Mouse (Mus musculus) gastrocnemius, postnatal 4 days (tissue): ENCODE results near the gene Pla2g10. TPM values are rescaled to one million over a fixed set of nuclear protein-coding genes. Genes with fewer than 3 reads are reported as not detected.
"Not testable (repeated sequence)": the region's sequence is repeated elsewhere in the genome, so short reads cannot be mapped to it uniquely, and the experiment has no call there.

Experiments
- DNase-seq, 2 experiments: peaks; one replicate each; pipeline ENCODE4 v3.0.0; 2021 to 2022; ENCODE audit warnings: low spot score in 2 of 2, mixed read lengths in 2 of 2
- long read RNA-seq, 2 experiments: library from polyadenylated mRNA; stranded (forward); transcript quantifications; one replicate each; pipeline ENCODE4 v2.0.0; 2021
- total RNA-seq, 2 experiments: library from RNA; stranded (reverse); gene quantifications; 2 replicates each; pipeline ENCODE4 v1.2.3; 2021

Gene Pla2g10
- not detected for total RNA-seq
- long read RNA-seq, experiment 1, partial matches to known transcripts: 0 of 3 reads
- long read RNA-seq, experiment 1, other reads (novel, unspliced or antisense): 3 of 3 reads
- long read RNA-seq, experiment 2: 0 reads

DNA sequence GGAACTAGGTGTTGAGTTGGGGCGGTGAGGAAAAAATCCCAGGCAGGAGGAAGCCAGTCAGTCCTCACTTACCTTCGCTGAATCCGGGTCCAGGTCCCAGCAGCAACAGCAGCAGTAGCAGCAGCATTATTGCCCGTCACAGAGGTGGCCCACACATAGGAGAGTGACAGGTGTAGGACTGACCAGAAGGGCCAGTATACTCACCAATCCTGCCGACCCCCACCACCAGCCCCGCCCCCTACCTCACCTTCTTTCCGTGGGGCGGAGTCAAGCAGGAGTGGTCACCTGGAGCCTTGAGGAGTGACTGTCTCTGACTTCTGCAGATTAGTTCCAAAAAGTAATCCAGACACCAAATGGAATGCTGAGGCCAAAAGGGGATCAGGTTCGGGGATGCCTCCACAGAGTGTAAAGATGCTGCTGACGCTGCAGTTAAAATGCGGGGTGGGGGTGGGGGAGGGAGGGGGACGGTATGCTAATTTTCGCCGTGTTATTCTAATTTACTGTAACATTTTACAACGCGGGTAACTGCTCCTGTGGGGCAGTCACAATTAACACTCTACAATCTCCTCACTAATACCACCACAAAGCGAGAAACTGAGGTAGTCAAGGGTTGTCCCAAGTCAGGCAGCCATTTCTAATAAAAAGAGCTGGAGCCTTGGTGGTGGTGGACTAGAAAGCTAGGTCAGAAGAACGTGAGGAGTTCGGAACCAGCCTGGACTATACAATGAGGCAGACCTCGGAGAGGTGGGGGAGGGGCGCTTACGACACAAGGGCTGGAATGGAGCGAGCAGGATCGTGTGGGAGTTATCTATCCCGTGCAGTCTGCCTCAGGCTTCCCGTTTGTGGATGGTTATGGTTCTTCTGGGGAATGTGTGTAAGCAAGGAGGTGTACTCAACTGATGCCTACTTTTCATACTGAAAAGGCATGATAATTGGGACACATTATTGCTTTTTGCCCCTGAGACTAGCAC lies at the start of gene Pla2g10:
Gene Pla2g10 (minus strand): TSS at position 699 of the 971 bp plus-strand sequence.
- DNase-seq: no peak

DNA sequence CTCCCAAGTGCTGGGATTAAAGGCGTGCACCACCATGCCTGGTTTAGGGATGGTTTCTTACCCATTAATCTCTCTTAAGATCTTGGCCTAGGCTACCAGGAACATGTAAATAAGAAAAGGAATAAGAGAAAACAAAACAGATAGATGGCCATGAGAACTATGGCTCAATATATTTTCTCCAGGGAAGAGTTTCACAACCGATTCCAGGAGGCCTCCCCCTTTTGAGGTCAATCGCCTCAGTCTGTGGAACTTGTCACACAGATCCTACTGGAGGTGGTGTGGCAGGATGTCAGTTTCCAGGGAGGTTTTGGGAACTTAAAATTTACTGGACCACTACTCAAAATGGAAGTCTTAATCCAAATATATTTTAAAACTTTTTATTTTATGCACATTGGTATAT lies 43.9 kb upstream of the Pla2g10 start:
- DNase-seq: not testable (repeated sequence)

DNA sequence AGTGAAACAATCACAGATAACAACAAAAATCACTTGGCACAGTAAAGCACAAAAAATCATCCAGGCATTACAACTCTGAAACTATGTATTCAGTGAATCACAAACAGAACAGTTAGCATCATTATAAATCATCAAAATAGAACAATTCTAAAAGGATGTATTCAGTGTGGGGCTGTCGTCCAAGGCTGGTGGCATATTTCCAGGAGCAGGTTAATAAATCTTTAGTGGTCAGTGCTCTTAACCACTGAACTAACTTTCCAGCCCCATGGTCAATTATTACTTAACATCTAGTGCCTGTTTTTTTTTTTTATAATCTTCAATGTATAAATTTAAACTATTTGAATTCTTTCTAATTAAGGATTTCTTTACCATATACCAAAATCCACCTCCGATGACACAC lies 43.2 kb upstream of the Pla2g10 start:
- not testable (repeated sequence) for DNase-seq

DNA sequence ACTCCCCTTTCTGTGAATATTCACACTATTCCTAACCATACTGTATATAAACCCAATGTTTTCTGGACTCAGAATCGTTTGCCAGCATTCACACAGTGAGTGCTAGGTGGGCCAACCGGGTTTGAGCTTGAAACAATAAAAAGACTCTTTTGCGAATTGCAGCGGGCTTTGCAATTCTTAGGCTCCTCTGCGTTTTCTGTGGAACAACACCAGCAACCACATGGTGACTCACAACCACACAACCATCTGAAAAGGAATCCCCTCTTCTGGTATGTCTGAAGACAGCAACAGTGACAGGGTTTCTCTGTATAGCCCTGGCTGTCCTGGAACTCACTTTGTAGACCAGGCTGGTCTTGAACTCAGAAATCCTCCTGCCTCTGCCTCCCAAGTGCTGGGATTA lies 41.3 kb upstream of the Pla2g10 start:
- not testable (repeated sequence) for DNase-seq

DNA sequence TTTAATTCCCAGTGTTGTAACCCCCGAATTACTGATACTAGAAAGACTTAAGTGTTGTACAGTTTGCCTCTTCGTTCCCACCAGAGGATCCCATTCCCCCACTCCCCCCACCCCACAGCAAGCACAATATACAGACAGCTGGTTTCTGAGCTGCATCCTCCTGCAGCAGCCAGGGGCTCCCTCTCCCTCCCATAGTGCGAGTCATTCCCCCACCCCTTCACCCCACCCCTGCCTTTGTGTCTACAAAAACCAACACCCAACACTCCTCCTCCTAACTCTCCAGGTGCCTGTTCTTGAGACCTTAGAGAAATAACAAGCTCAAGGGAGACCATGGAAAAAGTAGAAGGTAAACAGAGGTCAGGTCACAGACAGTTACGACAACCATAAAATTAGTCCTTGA lies 40.8 kb upstream of the Pla2g10 start:
- not testable (repeated sequence) for DNase-seq

DNA sequence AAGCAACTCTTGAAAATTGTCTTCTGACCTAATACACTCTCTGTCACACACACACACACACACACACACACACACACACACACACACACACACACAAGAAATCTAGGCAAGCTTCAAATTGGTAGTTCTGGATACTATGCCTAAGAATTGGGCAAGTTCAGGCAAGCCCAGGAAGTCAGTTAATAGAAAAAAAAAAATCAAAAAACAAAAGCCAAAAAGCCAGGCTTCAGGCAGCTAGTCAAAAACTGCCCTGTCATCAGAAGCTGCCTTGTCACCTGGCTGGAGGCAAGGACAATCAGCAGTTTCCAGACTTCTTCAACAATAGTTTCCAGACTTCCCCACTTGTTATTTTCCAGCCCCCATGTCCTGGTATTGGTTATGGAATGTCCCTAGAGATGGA lies 35.6 kb upstream of the Pla2g10 start:
- DNase-seq: no peak

DNA sequence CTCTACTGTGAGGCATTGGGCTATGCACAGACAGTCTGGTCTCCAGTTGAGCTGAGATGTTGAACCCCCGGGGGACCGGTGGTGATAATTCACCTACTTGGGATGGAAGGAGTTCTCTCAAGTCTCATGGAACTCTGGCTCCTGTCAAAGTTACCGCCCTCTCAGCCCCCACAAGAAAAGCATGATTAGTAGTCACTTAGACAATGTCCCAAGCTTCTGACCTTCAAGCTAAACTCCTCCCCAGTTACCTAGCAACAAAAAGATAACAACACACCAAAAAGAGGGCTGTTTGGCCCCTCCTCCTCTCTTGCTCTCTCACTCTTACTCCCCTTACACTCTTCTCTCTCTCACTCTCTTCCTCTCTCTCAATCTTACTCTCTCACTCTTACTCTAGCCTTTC lies 33.7 kb upstream of the Pla2g10 start:
- DNase-seq: no peak

DNA sequence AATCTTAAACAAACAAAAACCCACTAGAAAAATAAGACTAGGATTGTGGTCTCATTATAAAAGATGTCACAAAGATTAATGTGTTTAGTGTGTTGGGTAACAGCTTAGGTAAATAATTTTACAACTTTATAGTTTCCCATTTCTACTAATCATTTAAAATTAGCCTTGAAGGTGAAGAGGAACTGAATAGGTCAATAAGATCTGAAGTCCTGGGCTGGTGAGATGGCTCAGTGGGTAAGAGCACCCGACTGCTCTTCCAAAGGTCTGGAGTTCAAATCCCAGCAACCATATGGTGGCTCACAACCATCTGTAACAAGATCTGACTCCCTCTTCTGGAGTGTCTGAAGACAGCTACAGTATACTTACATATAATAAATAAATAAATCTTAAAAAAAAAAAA lies 32.0 kb upstream of the Pla2g10 start:
- DNase-seq: not testable (repeated sequence)

DNA sequence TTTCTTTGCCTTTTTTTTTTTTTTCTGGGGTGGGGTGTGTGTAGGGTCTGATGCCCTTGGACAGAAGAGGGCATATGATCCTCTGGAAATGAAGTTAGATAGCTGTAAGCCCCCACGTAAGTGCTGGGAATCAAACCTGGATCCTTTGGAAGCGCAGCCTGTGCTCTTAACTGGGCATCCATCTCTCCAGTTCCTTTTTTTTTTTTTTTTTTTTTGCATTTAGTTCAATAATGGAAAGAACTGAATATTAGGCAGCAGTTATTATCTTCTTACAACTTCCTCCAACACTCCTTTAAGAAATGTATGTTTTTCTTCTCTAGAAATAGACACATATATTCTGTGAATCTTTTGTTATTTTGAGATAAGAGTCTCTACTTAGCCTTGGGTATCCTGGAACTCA lies 27.0 kb upstream of the Pla2g10 start:
- no peak for DNase-seq

DNA sequence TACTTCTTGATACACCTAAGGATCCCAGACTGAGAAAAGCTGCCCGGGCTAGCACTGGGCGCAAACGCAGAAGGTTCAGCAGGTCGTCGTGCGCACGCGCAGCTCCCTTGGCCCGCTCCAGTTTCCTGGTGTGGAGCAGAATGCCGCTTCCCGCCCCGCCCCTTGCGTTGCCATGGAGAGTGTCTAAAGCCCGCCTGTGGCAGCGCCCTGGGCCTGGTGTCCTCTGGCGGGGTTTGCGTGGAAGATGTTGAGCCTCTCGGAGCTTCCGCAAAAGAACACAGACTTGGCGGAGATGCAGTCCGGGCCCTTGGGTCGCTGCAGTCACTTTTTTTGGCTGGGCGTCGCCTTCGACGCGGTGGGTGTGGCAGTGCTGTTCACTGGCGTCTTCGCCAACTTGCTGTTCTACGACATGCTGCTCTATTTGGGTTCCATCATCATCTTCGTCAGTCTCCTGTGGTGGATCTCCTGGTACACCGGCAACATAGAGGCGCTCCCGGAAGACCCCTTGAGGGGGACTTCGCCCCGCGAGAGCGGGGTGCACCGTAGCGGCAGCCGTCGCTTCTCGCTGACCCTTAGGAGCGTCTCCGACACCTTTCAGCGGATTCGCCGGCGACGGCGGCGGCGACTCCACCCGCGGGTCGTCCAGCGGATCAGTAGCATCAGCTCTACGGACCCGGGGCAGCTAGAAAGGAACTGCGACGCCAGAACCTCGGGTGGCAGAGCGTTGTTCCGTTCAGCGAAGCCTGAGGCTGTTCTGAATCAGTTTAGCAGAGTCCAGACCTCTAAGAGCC lies 23.8 kb upstream of the Pla2g10 start:
- DNase-seq: peak; percentile 90 to 96

DNA sequence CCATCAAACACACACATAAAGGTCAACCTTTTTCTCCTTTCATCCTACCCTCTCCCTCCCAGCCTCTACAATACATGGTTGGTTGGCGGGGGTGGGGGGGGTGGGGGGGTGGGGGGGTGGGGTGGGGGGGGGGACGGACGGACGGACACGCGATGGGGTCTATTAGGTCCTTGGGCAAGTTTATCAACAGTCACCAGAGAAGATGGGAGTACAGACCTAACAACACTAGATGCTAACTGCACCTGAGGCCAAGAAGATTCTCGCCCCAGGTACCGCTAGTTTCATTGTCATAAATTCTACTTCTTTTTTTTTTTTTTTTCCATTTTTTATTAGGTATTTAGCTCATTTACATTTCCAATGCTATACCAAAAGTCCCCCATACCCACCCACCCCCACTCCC lies 23.2 kb upstream of the Pla2g10 start:
- DNase-seq: no peak

DNA sequence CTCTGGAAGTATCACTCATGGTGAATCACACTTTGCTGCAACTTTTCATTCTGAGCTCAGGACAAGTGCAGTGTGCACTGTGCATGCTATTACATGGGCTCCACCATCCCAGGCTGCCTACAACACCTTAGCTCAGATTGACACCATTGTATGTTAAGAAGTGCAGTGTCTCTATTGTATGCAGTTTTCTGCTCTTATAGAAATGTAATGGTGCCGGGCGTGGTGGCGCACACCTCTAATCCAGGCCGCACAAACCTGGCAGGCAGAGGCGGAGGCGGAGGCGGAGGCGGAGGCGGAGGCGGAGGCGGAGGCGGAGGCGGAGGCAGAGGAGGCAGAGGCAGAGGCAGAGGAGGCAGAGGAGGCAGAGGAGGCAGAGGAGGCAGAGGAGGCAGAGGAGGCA lies 19.8 kb upstream of the Pla2g10 start:
- DNase-seq: no peak

DNA sequence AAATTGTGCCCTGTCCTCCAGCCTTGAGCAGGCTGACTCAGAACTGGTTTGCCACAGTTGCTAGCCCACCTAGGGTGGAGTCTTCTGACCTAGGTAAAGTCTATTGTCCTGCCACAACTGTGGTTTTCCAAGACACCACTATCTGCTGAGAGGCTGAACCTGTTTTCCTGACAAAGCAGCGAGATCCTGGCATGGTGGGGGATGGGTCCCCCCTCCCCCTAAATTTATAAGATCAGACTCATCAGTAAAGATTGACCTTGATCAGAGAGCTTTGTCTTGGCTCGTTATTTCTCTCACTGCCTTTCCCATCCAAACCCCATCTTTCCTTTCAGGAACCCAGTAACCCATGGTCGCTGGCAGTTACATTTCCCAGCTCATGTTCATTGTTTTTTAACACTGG lies 19.2 kb upstream of the Pla2g10 start:
- DNase-seq: no peak

DNA sequence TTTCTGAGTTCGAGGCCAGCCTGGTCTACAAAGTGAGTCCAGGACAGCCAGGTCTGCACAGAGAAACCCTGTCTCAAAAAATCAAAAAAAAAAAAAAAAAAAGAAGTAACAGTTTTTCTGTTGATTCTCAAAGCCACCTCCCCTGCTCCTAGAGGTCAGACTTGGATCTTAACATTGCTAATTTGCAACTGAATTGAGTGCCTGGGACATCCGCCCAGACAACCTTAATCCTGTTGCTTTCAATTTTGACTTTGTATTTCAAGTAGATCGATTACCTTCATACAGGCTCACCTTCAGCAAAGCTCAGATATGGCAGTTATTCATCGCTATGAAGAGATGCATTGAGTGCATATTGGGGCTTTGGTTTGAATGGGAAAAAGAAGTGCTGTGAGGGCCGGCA lies 18.5 kb upstream of the Pla2g10 start:
- DNase-seq: no peak

DNA sequence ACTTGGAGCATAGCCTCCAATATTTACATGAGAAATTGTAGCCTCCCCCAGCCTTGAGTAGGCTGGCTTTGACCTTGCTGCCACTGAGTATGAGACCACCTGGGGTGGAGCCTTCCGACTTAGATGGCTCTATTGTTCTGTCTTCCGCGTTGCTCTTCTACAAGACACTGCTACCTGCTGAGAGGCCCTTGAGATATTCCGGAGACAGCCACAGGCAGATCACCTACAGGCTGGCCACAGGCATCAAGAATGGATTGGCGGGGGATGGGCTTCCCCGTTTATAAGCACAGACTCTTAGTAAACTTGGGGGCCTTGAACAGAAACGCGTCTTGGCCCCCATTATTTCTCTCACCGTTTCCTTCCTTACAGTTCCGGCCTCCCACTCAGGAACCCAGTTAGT lies 18.0 kb upstream of the Pla2g10 start:
- DNase-seq: not testable (repeated sequence)

DNA sequence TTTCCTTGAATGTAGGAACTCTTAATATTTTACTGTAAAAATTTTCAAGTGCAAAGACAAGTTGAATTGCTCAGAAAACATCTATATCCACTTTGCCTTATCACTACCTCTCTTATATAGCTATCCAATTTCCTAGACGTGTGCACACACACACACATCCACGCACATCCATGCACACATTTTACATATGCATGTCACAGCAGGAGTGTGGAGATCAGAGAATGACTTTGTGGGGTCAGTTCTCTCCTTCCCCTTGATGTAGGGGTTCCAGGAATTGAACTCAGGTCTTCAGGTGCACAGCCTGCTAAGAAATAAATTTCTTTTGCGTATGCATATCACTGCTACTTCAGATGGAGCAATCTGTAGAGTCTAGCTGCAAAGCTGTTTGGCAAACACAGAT lies 17.3 kb upstream of the Pla2g10 start:
- DNase-seq: no peak

DNA sequence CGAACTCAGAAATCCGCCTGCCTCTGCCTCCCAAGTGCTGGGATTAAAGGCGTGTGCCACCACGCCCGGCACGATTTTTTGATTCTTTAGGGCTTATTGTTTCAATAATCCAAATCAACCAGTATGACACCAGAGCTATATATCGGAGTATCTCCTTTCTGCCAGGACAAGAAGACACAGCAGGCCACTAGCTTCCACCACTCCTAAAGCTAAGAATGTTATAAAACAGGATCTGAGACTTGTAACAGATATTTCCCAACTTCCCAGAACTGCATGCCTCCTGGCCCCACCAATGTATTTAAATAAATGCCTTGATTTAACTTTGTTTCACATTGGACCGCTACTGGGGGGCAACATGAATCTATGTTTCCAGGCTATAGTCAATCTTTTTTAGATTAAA lies 16.9 kb upstream of the Pla2g10 start:
- no peak for DNase-seq

DNA sequence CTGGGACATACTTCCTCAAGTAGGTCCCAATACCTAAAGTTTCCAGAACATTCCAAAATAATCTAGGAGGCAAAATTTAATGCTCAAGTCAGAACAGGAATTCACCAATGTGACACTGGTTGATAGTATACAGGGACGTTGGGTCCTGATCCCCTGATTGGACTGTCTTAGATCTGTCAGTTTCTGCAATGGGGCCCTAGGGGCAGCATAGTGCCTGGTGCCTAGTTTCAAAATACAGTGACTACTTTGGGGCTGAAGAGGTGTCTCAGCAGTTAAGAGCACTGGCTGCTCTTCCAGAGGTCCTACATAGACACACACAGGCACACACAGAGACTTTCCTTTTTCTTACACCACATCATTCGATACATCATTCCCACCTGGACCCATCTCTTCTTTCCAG lies 10.1 kb upstream of the Pla2g10 start:
- no peak for DNase-seq

DNA sequence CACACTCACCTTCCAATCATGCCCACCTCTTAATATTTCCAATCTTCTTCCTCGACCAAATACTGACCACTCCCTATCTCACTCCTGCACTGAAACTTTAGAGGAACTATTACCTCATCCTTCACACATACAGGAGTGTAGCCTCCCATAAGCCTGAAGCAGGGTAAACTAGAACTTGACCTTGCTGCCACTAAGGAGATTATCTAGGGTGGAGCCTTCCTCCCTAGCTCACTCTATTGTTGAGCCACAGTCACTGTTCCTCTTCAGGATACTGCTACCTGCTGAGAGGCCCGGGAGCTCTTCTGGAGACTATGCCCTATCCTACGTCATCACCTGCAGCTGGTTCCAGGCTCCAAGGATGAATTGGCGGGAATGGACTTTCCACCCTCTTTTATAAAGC lies 8.3 kb upstream of the Pla2g10 start:
- DNase-seq: not testable (repeated sequence)

DNA sequence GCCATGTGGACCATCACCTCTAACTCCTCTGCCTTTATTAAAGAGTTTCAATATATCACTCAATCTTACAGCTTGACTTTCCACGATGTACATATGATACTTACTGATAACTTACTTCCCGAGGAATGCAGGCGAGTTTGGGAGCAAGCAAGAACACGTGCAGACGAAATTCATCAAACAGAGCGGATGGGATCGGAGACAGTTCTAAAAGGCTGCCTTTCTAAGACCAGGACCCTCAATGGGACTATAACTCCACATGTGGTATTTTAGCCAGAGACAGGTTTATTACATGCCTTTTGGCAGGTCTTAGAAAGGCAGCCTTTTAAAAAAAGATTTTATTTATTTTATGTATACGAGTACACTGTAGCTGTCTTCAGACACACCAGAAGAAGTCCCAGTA lies 5.2 kb upstream of the Pla2g10 start:
- no peak for DNase-seq

DNA sequence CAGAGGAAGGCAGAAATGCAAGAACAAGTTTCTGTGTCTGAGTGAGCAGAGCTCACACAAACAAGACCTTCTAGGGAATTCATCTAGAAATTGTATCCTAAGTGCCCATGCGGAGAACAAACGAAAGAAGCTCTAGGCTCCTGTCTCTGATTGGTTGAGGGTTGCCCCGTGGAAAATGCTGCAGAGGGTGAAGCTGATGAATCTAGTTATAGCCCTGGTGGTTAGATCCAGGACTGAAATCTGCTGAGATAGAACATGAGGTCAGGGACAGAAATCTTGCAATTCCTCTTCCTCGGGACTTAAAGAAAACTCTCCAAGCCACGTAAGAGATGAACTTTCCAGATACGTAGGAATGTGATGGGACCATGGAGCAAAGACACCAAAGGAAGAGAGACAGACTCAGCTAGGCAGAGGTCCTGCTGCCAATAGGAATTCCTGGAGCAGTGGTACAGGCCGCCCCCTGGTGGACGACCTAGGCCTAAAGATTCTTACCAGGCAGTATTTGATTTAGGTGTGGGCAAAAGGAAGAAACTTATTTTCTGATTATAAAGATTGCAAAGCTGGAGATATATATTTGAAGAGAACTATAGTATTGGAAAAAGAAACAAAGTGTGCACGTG lies 2.8 kb upstream of the Pla2g10 start:
- peak; percentile 61 to 75 for DNase-seq

DNA sequence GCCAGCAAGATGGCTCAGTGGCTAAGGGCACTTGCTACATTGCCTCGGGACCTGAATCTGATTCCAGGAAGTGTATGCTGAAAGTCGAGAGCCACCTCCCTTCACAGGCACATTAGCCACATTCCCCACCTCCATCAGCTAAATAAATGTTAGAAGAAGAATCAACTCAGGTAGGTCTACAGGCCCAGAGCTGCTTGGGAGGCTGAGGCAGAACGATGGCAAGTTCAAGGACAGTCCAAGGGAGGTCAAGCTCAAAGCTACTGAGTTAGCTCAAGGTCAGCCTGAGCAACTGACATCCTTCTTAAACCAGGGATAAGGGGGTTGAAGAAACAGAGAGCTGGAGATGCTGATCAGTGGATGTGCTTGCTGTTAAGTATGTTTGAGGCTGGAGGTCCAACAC lies 2.0 kb upstream of the Pla2g10 start:
- no peak for DNase-seq
